Mouse (Mus musculus) liver, adult 2 months (tissue): ENCODE data around the gene Arhgap40. TPM values are rescaled to one million over a fixed set of nuclear protein-coding genes. Genes with fewer than 3 reads are reported as not detected.

Experiments
- DNase-seq: peaks from one replicate; pipeline ENCODE4 v3.0.0-alpha.2; 2011; ENCODE audit warnings: low read depth, low spot score; ENCODE audit errors: extremely low read depth
- H3K27ac ChIP-seq: fragments of 200-500 bp; replicated peaks from 2 replicates; pipeline ENCODE4 v1.5.1; 2012; ENCODE audit warnings: low read depth, mild to moderate bottlenecking, control low read depth, inconsistent platforms, low read length; ENCODE audit not compliant: insufficient read depth
- H3K27me3 ChIP-seq: fragments of 200-500 bp; 2 replicates; pipeline ENCODE4 v1.6.1; 2012; ENCODE audit warnings: mild to moderate bottlenecking, moderate library complexity, low read length, inconsistent platforms; ENCODE audit not compliant: control insufficient read depth, insufficient read depth
- H3K36me3 ChIP-seq: fragments of 200-500 bp; 2 replicates; pipeline ENCODE4 v1.6.1; 2012; ENCODE audit warnings: low read length, inconsistent platforms; ENCODE audit not compliant: control insufficient read depth, insufficient read depth
- H3K4me1 ChIP-seq: fragments of 200-500 bp; 2 replicates; pipeline ENCODE4 v1.6.1; 2011; ENCODE audit warnings: low read length; ENCODE audit not compliant: control insufficient read depth, insufficient read depth
- H3K4me3 ChIP-seq: fragments of 200-500 bp; 2 replicates; pipeline ENCODE4 v1.5.1; 2011; ENCODE audit warnings: low read depth, mild to moderate bottlenecking, control low read depth, low read length, moderate library complexity; ENCODE audit not compliant: insufficient read depth
- H3K79me2 ChIP-seq: fragments of 200-500 bp; 2 replicates; pipeline ENCODE4 v1.6.1; 2012; ENCODE audit warnings: inconsistent platforms, mild to moderate bottlenecking, low read length, moderate library complexity; ENCODE audit not compliant: control insufficient read depth, insufficient read depth
- H3K9ac ChIP-seq: fragments of 200-500 bp; 2 replicates; pipeline ENCODE4 v1.6.1; 2012; ENCODE audit warnings: low read depth, mild to moderate bottlenecking, control low read depth, inconsistent platforms, low read length
- CTCF ChIP-seq: fragments of 200-500 bp; IDR thresholded peaks from 2 replicates; pipeline ENCODE4 v1.5.1; 2011; ENCODE audit warnings: low read depth, low read length, control low read depth
- POLR2A ChIP-seq: fragments of 200-500 bp; IDR thresholded peaks from 2 replicates; pipeline ENCODE4 v1.6.1; 2011; ENCODE audit warnings: low read length, control low read depth; ENCODE audit not compliant: insufficient read depth; ENCODE audit errors: extremely low read depth
- WGBS: fragments of 180-500 bp; shearing (Covaris S2); methylation state at CpG from one replicate; pipeline ENCODE4 v1.1.7; 2018; 5-methylcytosine and 5-hydroxymethylcytosine counted together
- polyA plus RNA-seq: library from polyadenylated mRNA; depleted of rRNA; stranded (reverse); fragments of >200 nt; gene quantifications from 2 replicates; pipeline ENCODE4 v1.2.3, GENCODE M21; 2012; rRNA removed
- total RNA-seq: library from RNA; depleted of rRNA; stranded (reverse); fragments of >200 nt; gene quantifications from 2 replicates; pipeline ENCODE4 v1.2.3, GENCODE M21; 2014; rRNA removed

Gene Arhgap40
- total and polyA plus RNA-seq, 2 experiments = not detected

- H3K4me1 ChIP-seq = no peaks in the 10 kb centered on the region
- peaks cover 3% of the 10 kb centered on the region; the same call in 1 of the 2 replicates for H3K27me3 ChIP-seq
- WGBS = 61% methylated on average over 3 of the region's 3 CpGs
- TF ChIP-seq POLR2A (no peak), CTCF (no peak)
- no peak for DNase-seq
- H3K9ac ChIP-seq = no peak overlapping the region
- H3K79me2 ChIP-seq = no peaks in the 10 kb centered on the region
- no peak overlapping the region for H3K4me3 ChIP-seq
- no peaks in the 10 kb centered on the region for H3K36me3 ChIP-seq
- H3K27ac ChIP-seq = no peak overlapping the region
Observed at GRCm38 (mm10) chr2:158590495-158590894, 77.9 kb downstream of the Arhgap40 start.

- Histone ChIP-seq H3K9ac (no peak overlapping the region), H3K4me1 (no peaks in the 10 kb centered on the region), H3K36me3 (no peaks in the 10 kb centered on the region), H3K4me3 (no peak overlapping the region), H3K27ac (no peak overlapping the region), H3K79me2 (no peaks in the 10 kb centered on the region), H3K27me3 (peaks cover under 1% of the 10 kb centered on the region; the same call in 1 of the 2 replicates)
- no peak for DNase-seq
- no peak for TF ChIP-seq POLR2A
- no peak for TF ChIP-seq CTCF
- 59% methylated on average over 5 of the region's 5 CpGs for WGBS
Observed at GRCm38 (mm10) chr2:158591286-158591685, 78.7 kb downstream of the Arhgap40 start.

DNA sequence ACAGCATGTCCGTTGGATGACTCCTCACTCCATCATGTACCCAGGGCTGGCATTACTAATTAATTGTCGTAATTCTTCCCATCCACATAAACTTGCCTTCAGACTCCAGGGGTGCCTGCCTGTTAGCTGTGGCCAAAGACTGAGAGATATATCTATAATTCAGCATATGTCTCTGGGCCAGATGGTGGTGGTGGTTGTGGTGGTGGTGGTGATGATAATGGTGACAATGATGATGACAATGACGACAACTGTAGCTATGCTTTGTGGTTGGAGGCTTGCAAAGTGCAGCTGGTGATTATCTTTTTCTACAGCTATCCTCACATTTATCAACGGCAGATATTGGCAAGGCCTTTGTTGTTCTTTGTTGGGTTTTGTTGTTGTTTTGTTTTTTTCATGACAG lies 80.8 kb downstream of the Arhgap40 start:
- TF ChIP-seq POLR2A = no peak
- no peak for TF ChIP-seq CTCF
- Histone ChIP-seq H3K36me3 (no peaks in the 10 kb centered on the region), H3K27me3 (no peaks in the 10 kb centered on the region; the same call in 1 of the 2 replicates), H3K27ac (no peak overlapping the region), H3K79me2 (no peaks in the 10 kb centered on the region), H3K4me3 (no peak overlapping the region), H3K9ac (no peak overlapping the region), H3K4me1 (no peaks in the 10 kb centered on the region)
- no peak for DNase-seq
- 73% methylated on average over 4 of the region's 4 CpGs for WGBS

DNA sequence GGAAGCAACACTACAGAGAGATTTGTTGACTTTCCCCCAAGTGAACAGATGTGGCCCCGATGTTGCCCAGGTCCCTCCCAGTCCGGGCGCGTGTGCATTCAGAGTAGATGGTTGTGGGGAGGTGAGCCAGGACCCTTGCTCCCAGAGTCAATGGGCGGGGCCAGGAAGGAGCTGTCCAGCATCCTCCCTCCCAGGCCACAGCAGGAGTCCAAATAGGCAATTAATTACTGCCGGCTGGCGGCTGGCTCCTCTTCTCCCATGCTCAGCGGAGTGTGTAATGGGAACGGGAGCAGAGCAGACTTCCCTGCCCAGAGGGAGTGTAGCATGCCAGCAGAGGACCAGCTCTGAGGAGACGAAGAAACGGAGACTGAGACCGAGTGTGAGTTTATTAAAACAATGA lies 82.5 kb downstream of the Arhgap40 start:
- DNase-seq = no peak
- H3K9ac ChIP-seq = no peak overlapping the region
- no peaks in the 10 kb centered on the region for H3K4me1 ChIP-seq
- 4% methylated on average over 12 of the region's 12 CpGs for WGBS
- TF ChIP-seq CTCF (no peak), POLR2A (no peak)
- no peak overlapping the region for H3K4me3 ChIP-seq
- no peaks in the 10 kb centered on the region; the same call in 1 of the 2 replicates for H3K27me3 ChIP-seq
- H3K79me2 ChIP-seq = no peaks in the 10 kb centered on the region
- no peaks in the 10 kb centered on the region for H3K36me3 ChIP-seq
- no peak overlapping the region for H3K27ac ChIP-seq

DNA sequence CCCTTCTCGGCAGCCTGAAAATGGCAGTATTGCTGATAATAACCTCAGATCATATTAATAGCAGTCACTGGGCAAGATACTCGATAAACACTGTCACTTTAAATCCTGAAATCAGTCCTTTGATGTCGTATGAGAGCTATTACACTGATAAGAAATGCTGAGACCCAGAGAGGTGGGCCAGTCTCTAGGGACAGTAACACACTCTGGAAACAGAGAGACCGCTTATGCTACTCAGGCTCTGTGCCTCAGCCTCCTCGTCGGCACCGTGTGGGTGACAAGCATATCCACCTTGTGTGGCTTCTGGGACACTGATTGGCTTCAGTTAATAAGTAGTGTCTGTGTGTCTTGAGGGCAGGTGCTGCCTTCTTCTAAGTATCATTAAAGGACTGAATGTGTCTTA lies 83.0 kb downstream of the Arhgap40 start:
- whole genome bisulfite sequencing = 47% methylated on average over 7 of the region's 7 CpGs
- Histone ChIP-seq H3K36me3 (no peaks in the 10 kb centered on the region), H3K4me1 (no peaks in the 10 kb centered on the region), H3K27me3 (no peaks in the 10 kb centered on the region; the same call in 1 of the 2 replicates), H3K9ac (no peak overlapping the region), H3K4me3 (no peak overlapping the region), H3K27ac (no peak overlapping the region), H3K79me2 (no peaks in the 10 kb centered on the region)
- DNase-seq = no peak
- TF ChIP-seq CTCF (no peak), POLR2A (no peak)

DNA sequence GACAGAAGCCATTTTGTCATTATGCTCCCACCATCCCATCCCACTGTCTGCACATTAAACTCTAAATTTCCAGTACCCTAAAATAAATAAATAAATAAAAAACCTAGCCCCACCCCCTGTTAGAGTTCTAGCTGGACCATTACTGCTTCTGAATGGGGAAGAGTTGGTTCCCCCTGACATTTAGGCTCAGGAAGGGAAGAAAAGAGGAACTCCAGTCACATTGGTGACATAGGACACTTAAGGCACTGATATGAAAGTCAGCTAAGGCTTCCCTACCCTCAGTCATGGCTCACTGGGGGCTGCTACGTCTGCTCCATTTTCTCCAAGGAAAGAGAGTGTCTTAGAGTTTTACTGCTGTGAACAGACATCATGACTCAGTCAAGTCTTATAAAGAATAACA lies 84.2 kb downstream of the Arhgap40 start:
- H3K9ac ChIP-seq = no peak overlapping the region
- no peaks in the 10 kb centered on the region; the same call in 1 of the 2 replicates for H3K27me3 ChIP-seq
- no peaks in the 10 kb centered on the region for H3K36me3 ChIP-seq
- no peak overlapping the region for H3K4me3 ChIP-seq
- 40% methylated on average over 1 of the region's 1 CpGs for WGBS
- TF ChIP-seq POLR2A = no peak
- TF ChIP-seq CTCF = no peak
- H3K27ac ChIP-seq = no peak overlapping the region
- no peaks in the 10 kb centered on the region for H3K4me1 ChIP-seq
- H3K79me2 ChIP-seq = no peaks in the 10 kb centered on the region
- no peak for DNase-seq

Other genes with a start within 250 kb of the Arhgap40 start
- gene Lbp, start 206.3 kb upstream of the Arhgap40 start, total RNA-seq = 66.8 and 85.7 TPM in 2 replicates
- 164 and 230 TPM in 2 replicates for gene Lbp, start 206.3 kb upstream of the Arhgap40 start, polyA plus RNA-seq
- 0.74 and 0.92 TPM in 2 replicates for gene Snhg11, start 137.2 kb upstream of the Arhgap40 start, total RNA-seq
- 2.2 and 3.5 TPM in 2 replicates for gene Snhg11, start 137.2 kb upstream of the Arhgap40 start, polyA plus RNA-seq
- 9.7 and 9.9 TPM in 2 replicates for gene Ralgapb, start 102.9 kb upstream of the Arhgap40 start, total RNA-seq
- gene Ralgapb, start 102.9 kb upstream of the Arhgap40 start, polyA plus RNA-seq = 5.6 and 6.1 TPM in 2 replicates
- 0.47 TPM in 1 of 2 replicates, not detected in the other for gene Adig, start 10.2 kb upstream of the Arhgap40 start, total RNA-seq
- gene Adig, start 10.2 kb upstream of the Arhgap40 start, polyA plus RNA-seq = not detected in 2 replicates
- not detected in 2 replicates for gene Slc32a1, start 98.0 kb downstream of the Arhgap40 start, total RNA-seq
- gene Slc32a1, start 98.0 kb downstream of the Arhgap40 start, polyA plus RNA-seq = not detected in 2 replicates
- gene Actr5, start 112.1 kb downstream of the Arhgap40 start, total RNA-seq = 6.3 and 6.9 TPM in 2 replicates
- 3.4 and 4.6 TPM in 2 replicates for gene Actr5, start 112.1 kb downstream of the Arhgap40 start, polyA plus RNA-seq
- gene Ppp1r16b, start 152.6 kb downstream of the Arhgap40 start, total RNA-seq = 2.4 and 3.4 TPM in 2 replicates
- 0.70 and 0.99 TPM in 2 replicates for gene Ppp1r16b, start 152.6 kb downstream of the Arhgap40 start, polyA plus RNA-seq